10 mouse cellular contexts compared by ENCODE assay signal in genomic region chr8:121695585-121696184, GRCm38 (mm10). TPM values are rescaled to one million over a fixed set of nuclear protein-coding genes. Genes with fewer than 3 reads are reported as not detected.
DNase-seq lines count a peak whose midpoint lies in the region.
"Had no signal": no experiment of that assay in that cellular context is flagged by ENCODE, and none has a peak within 500 bp of the region (broad histone marks: within the 10 kb centered on the region; RNA-seq: fewer than 3 reads in every experiment).

No protein-coding gene starts in this region.

- H3K4me1 ChIP-seq in midbrain, embryonic 10.5 days: peaks cover 18% of the 10 kb centered on the region

- H3K27me3 ChIP-seq in midbrain, embryonic 10.5 days (ENCODE audit: low read depth, poor library complexity, severe bottlenecking): no peaks in the 10 kb centered on the region
- H3K27me3 ChIP-seq: midbrain, embryonic 13.5 days had no signal

- 88% methylated on average over 6 of the region's 6 CpGs for WGBS in midbrain, embryonic 10.5 days

- intact Hi-C loops in left cerebral cortex, postnatal 4 days (cut with DNase I): no loop called here
- intact Hi-C loops in left cerebral cortex, postnatal 36 days (cut with DNase I): no loop called here

- H3K27ac ChIP-seq in midbrain, embryonic 10.5 days (replicated peaks): no peak overlapping the region
- H3K27ac ChIP-seq: midbrain, embryonic 13.5 days had no signal

- no peak overlapping the region for H3K4me3 ChIP-seq in midbrain, embryonic 10.5 days
- H3K4me3 ChIP-seq: midbrain, embryonic 13.5 days had no signal

- DNase-seq in left cerebral cortex, postnatal 4 days: peak; percentile 30
- DNase-seq in left cerebral cortex, adult 9 months (ENCODE audit: low spot score in 2 of 2): no peak
- DNase-seq in adrenal gland, adult 2 months: peak; percentile 92
- peak; percentile 74 for DNase-seq in heart, adult 8-10 months (ENCODE audit: low spot score)
- DNase-seq in lung, postnatal 25 days (ENCODE audit: low spot score): peak; percentile 80
- no peak for DNase-seq in right cerebral cortex, postnatal 10 days (ENCODE audit: low spot score in 2 of 2)
- no peak for DNase-seq in left cerebral cortex, postnatal 36 days (ENCODE audit: low spot score in 2 of 2)
- DNase-seq in midbrain, embryonic 10.5 days (ENCODE audit: low spot score): no peak

- H3K9me3 ChIP-seq in midbrain, embryonic 10.5 days (replicated peaks): no peaks in the 10 kb centered on the region
- H3K9me3 ChIP-seq: midbrain, embryonic 13.5 days had no signal

- H3K36me3 ChIP-seq in midbrain, embryonic 10.5 days: no peaks in the 10 kb centered on the region
- H3K36me3 ChIP-seq: midbrain, embryonic 13.5 days had no signal

RNA-seq across cellular contexts. Expression of gene Jph3, which starts 33.7 kb away (rescaled TPM):
- 100 to 1,000 TPM; 116 to 119 TPM for total RNA-seq in left cerebral cortex, postnatal 4 days (2021)
- total RNA-seq in adrenal gland, adult 2 months (2021): 1 to 10 TPM; 1.6 to 2.2 TPM
- polyA plus RNA-seq in adrenal gland, adult 2 months (2012; rRNA removed): 3.1 TPM in 2 replicates
- under 1 TPM in 1 of 4 experiments, not detected in 3; 0.16 TPM for total RNA-seq in heart, adult 8-10 months (2022)
- total RNA-seq in left cerebral cortex, postnatal 36 days (2021): 100 to 1,000 TPM; 280 to 293 TPM
- 11.9 and 18.7 TPM in 2 replicates for polyA plus RNA-seq in midbrain, embryonic 10.5 days (2016; fragmentation: Nextera tagmentation; extraction: Ambion mirVana)
- total RNA-seq: MEL had no signal

RNA-seq across cellular contexts. Expression of gene Zcchc14, which starts 43.0 kb away (rescaled TPM):
- total RNA-seq in left cerebral cortex, postnatal 4 days (2021): 100 to 1,000 TPM; 138 to 140 TPM
- total RNA-seq in adrenal gland, adult 2 months (2021): 10 to 100 TPM; 32.9 to 44.8 TPM
- polyA plus RNA-seq in adrenal gland, adult 2 months (2012; rRNA removed): 41.2 and 44.0 TPM in 2 replicates
- total RNA-seq in heart, adult 8-10 months (2022): 10 to 100 TPM; 23.7 to 30.9 (median 26.2) TPM
- total RNA-seq in left cerebral cortex, postnatal 36 days (2021): 10 to 100 TPM; 61.3 to 75.3 TPM
- polyA plus RNA-seq in midbrain, embryonic 10.5 days (2016; fragmentation: Nextera tagmentation; extraction: Ambion mirVana): 14.9 and 18.6 TPM in 2 replicates

Comparison
In these comparisons a context has a peak if more than half of its experiments do, and no peak if none do; other contexts are left out.
1. DNase-seq: peak in left cerebral cortex, postnatal 4 days (single experiment), adrenal gland, adult 2 months (single experiment), heart, adult 8-10 months (single experiment) and lung, postnatal 25 days (single experiment); none in left cerebral cortex, adult 9 months (0 of 2), right cerebral cortex, postnatal 10 days (0 of 2), left cerebral cortex, postnatal 36 days (0 of 2) and midbrain, embryonic 10.5 days (single experiment).
2. RNA of gene Jph3, which starts 33.7 kb away (total RNA-seq): 280 to 293 TPM in left cerebral cortex, postnatal 36 days and 116 to 119 TPM in left cerebral cortex, postnatal 4 days; 1.6 to 2.2 TPM in adrenal gland, adult 2 months and 0.16 TPM in heart, adult 8-10 months; every median in the first group is over 10 times any median in the second.